Mouse (Mus musculus) kidney, embryonic 14.5 days (tissue): ENCODE results near the gene Nt5c2. TPM values are rescaled to one million over a fixed set of nuclear protein-coding genes. Genes with fewer than 3 reads are reported as not detected.
A peak's percentile ranks its signal among the peaks of the same experiment; 100 is the strongest.

ENCODE experiments used
- ATAC-seq: fragments of 200-750 bp; cut with Nextera tagmentation; 2 replicates; pipeline ENCODE4 v1.8.0; 2017; ENCODE audit warnings: moderate number of reproducible peaks, mild to moderate bottlenecking, moderate TSS enrichment, moderate library complexity; ENCODE audit not compliant: low FRiP score, low TSS enrichment
- H3K27ac ChIP-seq: fragments of 300-500 bp; sonication (generic); 2 replicates; pipeline ENCODE4 v1.5.1; 2014; ENCODE audit warnings: low read depth, mild to moderate bottlenecking, low read length, moderate library complexity, mixed read lengths
- H3K27me3 ChIP-seq: fragments of 300-500 bp; sonication (generic); 2 replicates; pipeline ENCODE4 v1.6.1; 2014; ENCODE audit warnings: mild to moderate bottlenecking, low read length; ENCODE audit not compliant: control insufficient read depth, insufficient read depth
- H3K36me3 ChIP-seq: fragments of 300-500 bp; sonication (generic); 2 replicates; pipeline ENCODE4 v1.6.1; 2014; ENCODE audit warnings: low read length, mixed read lengths; ENCODE audit not compliant: control insufficient read depth, insufficient read depth
- H3K4me1 ChIP-seq: fragments of 300-500 bp; sonication (generic); 2 replicates; pipeline ENCODE4 v1.6.1; 2014; ENCODE audit warnings: low read length, mixed read lengths; ENCODE audit not compliant: control insufficient read depth, insufficient read depth
- H3K4me2 ChIP-seq: fragments of 300-500 bp; sonication (generic); replicated peaks from 2 replicates; pipeline ENCODE4 v1.6.1; 2014; ENCODE audit warnings: low read depth, mild to moderate bottlenecking, low read length
- H3K4me3 ChIP-seq: fragments of 300-500 bp; sonication (generic); 2 replicates; pipeline ENCODE4 v1.5.1; 2014; ENCODE audit warnings: mild to moderate bottlenecking, low read length
- H3K9ac ChIP-seq: fragments of 300-500 bp; sonication (generic); 2 replicates; pipeline ENCODE4 v1.6.1; 2014; ENCODE audit warnings: low read depth, mild to moderate bottlenecking, low read length, moderate library complexity
- H3K9me3 ChIP-seq: fragments of 300-500 bp; sonication (generic); 2 replicates; pipeline ENCODE4 v1.6.1; 2016; ENCODE audit warnings: low read length; ENCODE audit not compliant: control insufficient read depth
- WGBS: fragments of 180-500 bp; shearing (Covaris S2); extraction: QIAGEN DNeasy Blood & Tissue Kit; methylation state at CpG from one replicate; pipeline ENCODE4 v1.1.7; 2014; 5-methylcytosine and 5-hydroxymethylcytosine counted together
- polyA plus RNA-seq: library from polyadenylated mRNA; unstranded; fragments of >200 nt; fragmentation: Nextera tagmentation; extraction: Ambion mirVana; gene quantifications from 2 replicates; pipeline ENCODE4 v1.2.1, GENCODE M21; 2014

Gene Nt5c2
- polyA plus RNA-seq, 1 experiment from 2014 or later, result 80.2 TPM

DNA sequence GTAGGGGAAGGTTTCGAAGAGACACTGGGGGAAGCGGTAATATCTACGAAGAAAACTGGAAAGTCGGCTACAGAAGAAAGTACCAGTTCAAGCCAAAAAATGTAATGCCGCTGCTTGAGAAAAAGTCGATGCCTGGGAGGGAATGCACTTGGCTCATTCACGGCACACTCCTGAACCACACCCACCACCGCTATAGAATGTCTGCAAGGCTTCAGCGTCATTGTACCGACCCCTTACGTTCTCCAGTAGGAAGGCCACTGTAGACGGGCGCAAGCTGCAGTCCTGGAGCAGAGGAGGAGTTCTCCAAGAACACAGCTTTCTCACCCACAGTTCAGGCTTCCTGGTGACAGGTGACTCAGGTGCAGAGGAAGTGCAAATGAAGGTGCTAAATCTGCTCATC, 8.6 kb upstream of the Nt5c2 start:
- Histone ChIP-seq H3K4me3 (no peak overlapping the region), H3K9ac (no peak overlapping the region), H3K4me2 (no peak overlapping the region), H3K9me3 (no peaks in the 10 kb centered on the region), H3K4me1 (no peaks in the 10 kb centered on the region), H3K27me3 (no peaks in the 10 kb centered on the region), H3K27ac (no peak overlapping the region), H3K36me3 (no peaks in the 10 kb centered on the region)
- ATAC-seq, result no peak
- 85% methylated on average over 13 of the region's 13 CpGs for WGBS

DNA sequence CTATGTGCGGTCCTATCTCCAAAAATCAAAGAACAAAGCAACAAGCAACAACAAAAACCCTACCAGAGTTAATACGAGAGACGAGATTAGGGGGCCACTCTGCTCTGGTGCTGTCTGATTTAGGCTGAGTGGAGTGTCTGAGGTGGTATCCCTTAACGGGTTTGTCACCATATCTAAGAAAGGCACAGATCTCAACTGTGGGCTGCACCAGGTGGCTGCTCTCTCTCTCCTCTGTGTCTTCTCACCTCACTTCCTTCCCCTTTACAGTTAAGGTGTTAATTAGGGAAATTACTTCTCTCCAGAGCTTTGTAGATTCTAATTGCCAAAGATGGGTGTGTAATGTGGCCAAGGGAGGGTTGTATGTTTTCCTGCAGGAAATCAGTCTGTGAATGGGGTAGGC, 7.8 kb upstream of the Nt5c2 start:
- no peak overlapping the region for H3K27ac ChIP-seq
- no peak for ATAC-seq
- H3K4me2 ChIP-seq, result no peak overlapping the region
- H3K9me3 ChIP-seq, result no peaks in the 10 kb centered on the region
- peaks cover 5% of the 10 kb centered on the region; the same call in 1 of the 2 replicates for H3K27me3 ChIP-seq
- H3K4me3 ChIP-seq, result no peak overlapping the region
- H3K9ac ChIP-seq, result no peak overlapping the region
- 71% methylated on average over 4 of the region's 4 CpGs for WGBS
- no peaks in the 10 kb centered on the region for H3K4me1 ChIP-seq
- no peaks in the 10 kb centered on the region for H3K36me3 ChIP-seq

DNA sequence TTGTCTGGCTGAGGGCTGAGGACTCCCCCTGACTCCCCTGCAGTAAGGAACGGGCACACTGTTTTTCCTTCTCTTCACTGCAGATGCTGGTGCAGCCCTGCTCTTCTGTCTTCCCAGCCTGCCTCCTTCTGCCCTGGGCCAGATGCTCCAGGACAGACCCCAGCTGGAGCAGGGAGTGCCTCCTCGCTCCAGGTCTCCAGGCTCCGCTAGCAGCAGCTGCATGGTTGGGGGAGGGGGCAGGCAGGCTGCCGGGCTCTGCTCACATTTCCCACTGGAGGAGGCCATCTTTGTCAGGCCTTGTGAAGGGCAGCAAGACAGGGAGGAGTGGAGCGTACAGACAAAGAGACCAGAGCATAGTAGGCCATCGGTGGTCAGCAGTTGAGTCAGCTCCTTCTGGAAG, 4.4 kb upstream of the Nt5c2 start:
- no peak overlapping the region for H3K27ac ChIP-seq
- H3K4me3 ChIP-seq, result no peak overlapping the region
- H3K4me2 ChIP-seq, result no peak overlapping the region
- peaks cover 33% of the 10 kb centered on the region for H3K27me3 ChIP-seq
- H3K9me3 ChIP-seq, result no peaks in the 10 kb centered on the region
- H3K4me1 ChIP-seq, result peaks cover 6% of the 10 kb centered on the region
- no peak; the same call in 1 of the 2 replicates for ATAC-seq
- H3K9ac ChIP-seq, result no peak overlapping the region
- 22% methylated on average over 6 of the region's 6 CpGs for WGBS
- H3K36me3 ChIP-seq, result no peaks in the 10 kb centered on the region

DNA sequence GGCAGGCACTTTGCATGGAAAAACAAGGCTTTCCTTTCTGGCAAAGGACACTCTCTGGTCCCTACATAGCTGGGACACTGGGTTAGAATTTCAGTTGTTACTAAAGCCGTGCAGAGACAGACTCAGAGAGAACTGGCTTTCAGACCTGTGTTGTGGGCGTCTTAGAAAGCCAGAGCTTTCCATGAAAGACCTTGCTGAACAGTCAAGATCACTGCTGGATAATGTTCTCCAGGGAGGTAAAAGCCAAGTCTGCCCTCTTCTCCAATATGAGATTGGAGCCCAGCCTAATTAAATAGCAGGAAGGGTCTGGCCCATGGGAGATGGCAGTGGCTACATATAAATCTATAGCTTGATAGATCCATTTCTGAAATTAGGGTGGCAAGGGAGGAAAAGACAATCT, 3.4 kb upstream of the Nt5c2 start:
- Histone ChIP-seq H3K9me3 (no peaks in the 10 kb centered on the region), H3K4me3 (no peak overlapping the region), H3K4me2 (no peak overlapping the region), H3K9ac (no peak overlapping the region), H3K4me1 (peaks cover 9% of the 10 kb centered on the region), H3K27me3 (peaks cover 43% of the 10 kb centered on the region), H3K27ac (no peak overlapping the region), H3K36me3 (no peaks in the 10 kb centered on the region)
- ATAC-seq, result no peak
- 27% methylated on average over 2 of the region's 2 CpGs for WGBS

DNA sequence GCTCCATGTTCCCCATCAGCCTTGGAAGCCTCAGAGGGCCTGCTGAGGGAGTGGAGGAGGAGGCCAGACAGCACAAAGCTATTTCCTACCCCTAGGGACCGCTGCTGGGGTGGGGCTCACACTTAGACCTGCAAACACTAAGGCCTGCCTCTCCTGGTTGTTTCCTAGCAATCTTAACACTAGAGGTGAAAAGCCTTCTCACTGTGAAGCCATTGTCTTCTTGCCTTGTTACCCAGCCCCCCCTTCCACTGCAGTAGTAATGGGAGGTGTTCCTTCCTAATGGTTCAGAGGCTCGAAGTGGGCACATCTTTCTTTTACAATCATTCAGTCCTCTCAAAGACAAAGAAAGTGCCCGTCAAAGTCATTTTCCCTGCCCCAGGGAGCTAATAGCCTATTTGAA, 2.9 kb upstream of the Nt5c2 start:
- 5% methylated on average over 3 of the region's 3 CpGs for WGBS
- Histone ChIP-seq H3K9ac (no peak overlapping the region), H3K4me3 (no peak overlapping the region), H3K4me2 (no peak overlapping the region), H3K27me3 (peaks cover 48% of the 10 kb centered on the region), H3K27ac (no peak overlapping the region), H3K4me1 (peaks cover 9% of the 10 kb centered on the region), H3K9me3 (no peaks in the 10 kb centered on the region), H3K36me3 (no peaks in the 10 kb centered on the region)
- ATAC-seq, result no peak

DNA sequence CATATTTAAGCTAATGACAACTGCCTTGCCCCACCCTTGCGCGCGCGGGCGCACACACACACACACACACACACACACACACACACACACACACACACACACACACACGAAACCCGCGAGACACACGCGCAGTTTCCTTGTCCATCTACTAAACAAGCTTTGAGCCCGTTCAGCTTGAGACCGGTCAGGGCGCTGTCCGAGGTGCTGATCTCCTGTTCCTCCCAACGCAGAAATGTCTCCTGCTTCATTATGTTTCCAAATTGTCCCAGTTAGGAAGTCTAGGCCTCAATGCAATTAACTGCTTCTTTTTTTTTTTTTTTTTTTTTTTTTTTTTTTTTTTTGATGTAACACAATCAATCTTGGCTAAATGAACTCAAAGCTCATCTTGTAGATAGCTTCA, 1.5 kb upstream of the Nt5c2 start:
- Histone ChIP-seq H3K4me1 (peaks cover 9% of the 10 kb centered on the region), H3K36me3 (no peaks in the 10 kb centered on the region), H3K27me3 (peaks cover 53% of the 10 kb centered on the region), H3K4me3 (no peak overlapping the region), H3K9me3 (no peaks in the 10 kb centered on the region), H3K9ac (no peak overlapping the region), H3K4me2 (no peak overlapping the region), H3K27ac (no peak overlapping the region)
- under 1% methylated on average over 15 of the region's 15 CpGs for WGBS
- no peak for ATAC-seq

DNA sequence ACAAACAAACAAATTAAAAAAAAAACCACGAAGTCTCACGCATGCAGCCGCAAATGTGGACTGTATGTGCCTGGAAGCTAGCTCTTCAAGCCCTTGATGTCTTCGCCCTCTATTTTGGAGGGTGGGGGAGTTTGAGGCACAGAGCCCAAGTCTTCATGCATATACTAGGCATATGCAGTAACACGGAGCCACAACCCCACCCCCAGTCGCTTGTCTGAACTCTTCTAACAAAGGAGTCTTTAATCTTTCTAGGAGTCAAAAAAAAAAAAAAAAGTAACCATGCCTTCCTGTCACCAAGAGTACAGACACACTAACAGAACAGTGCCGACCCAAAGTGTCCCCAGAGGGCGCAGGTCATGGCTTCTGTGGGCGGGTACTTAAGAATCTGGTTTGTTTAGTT, 1.0 kb upstream of the Nt5c2 start:
- WGBS, result 6% methylated on average over 9 of the region's 9 CpGs

DNA sequence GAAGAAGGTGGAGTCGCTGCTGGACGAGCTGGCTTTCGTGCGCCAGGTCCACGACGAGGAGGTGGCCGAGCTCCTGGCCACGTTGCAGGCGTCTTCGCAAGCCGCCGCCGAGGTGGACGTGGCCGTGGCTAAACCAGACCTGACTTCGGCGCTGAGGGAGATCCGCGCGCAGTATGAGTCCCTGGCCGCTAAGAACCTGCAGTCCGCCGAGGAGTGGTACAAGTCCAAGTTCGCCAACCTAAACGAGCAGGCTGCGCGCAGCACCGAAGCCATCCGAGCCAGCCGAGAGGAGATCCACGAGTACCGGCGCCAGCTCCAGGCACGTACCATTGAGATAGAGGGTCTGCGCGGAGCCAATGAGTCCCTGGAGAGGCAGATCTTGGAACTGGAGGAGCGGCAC, 443 bp upstream of the Nt5c2 start:
- Histone ChIP-seq H3K4me3 (peak overlapping the region; percentile 43), H3K9me3 (no peaks in the 10 kb centered on the region), H3K27ac (no peak overlapping the region), H3K27me3 (peaks cover 53% of the 10 kb centered on the region), H3K4me1 (peaks cover 9% of the 10 kb centered on the region), H3K36me3 (no peaks in the 10 kb centered on the region), H3K4me2 (peak overlapping the region; percentile 68), H3K9ac (no peak overlapping the region)
- 0 out of 2 replicates have a peak, but pooled peaks have one; percentile 26 for ATAC-seq
- WGBS, result 1% methylated on average over 37 of the region's 37 CpGs

More for the DNA sequence above, 1.0 kb upstream of the Nt5c2 start:
- no peak for ATAC-seq
- peaks cover 9% of the 10 kb centered on the region for H3K4me1 ChIP-seq
- H3K36me3 ChIP-seq, result no peaks in the 10 kb centered on the region
- no peak overlapping the region for H3K4me3 ChIP-seq
- H3K27ac ChIP-seq, result no peak overlapping the region
- peaks cover 53% of the 10 kb centered on the region for H3K27me3 ChIP-seq
- no peak overlapping the region for H3K4me2 ChIP-seq
- H3K9me3 ChIP-seq, result no peaks in the 10 kb centered on the region
- no peak overlapping the region for H3K9ac ChIP-seq

DNA sequence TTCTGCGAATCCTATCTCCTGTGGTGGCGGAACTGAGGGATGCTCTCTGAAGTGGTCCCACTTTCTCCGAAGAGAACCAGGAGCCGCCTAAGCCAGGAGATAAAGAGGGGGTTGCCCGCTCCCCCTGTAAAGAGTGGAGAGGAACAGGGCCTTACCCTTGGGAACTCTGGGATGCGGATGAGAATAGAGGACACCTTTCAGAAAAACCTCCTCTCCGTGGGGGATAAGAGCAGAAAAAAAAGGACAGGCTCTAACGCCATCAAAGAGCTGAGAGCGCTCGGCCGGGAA, 850 bp downstream of the Nt5c2 start:
- Histone ChIP-seq H3K27ac (no peak overlapping the region), H3K4me3 (peak overlapping the region; percentile 43), H3K9ac (0 out of 2 replicates have a peak overlapping the region, but pooled peaks have one; percentile 2), H3K4me1 (peaks cover 9% of the 10 kb centered on the region), H3K27me3 (peaks cover 53% of the 10 kb centered on the region), H3K36me3 (no peaks in the 10 kb centered on the region), H3K4me2 (peak overlapping the region; percentile 68), H3K9me3 (no peaks in the 10 kb centered on the region)
- no peak for ATAC-seq
- WGBS, result under 1% methylated on average over 11 of the region's 11 CpGs
